Mouse (Mus musculus) ovary, postnatal 14 days (tissue): ENCODE measurements around the gene Il1rapl1.

Source experiments
- DNase-seq: peaks from one replicate; pipeline ENCODE4 v3.0.0; 2022; ENCODE audit warnings: low spot score

Il1rapl1 gene

GRCm38 (mm10) chrX:88115609-88116073 lies at the start of gene Il1rapl1:
Gene Il1rapl1 (minus strand): TSS chrX:88115645.
- no peak for DNase-seq

GRCm38 (mm10) chrX:88158037-88158436 lies 42.6 kb upstream of the Il1rapl1 start:
- no peak for DNase-seq

GRCm38 (mm10) chrX:88125612-88126011 lies 10.2 kb upstream of the Il1rapl1 start:
- no peak for DNase-seq

GRCm38 (mm10) chrX:88120070-88120469 lies 4.6 kb upstream of the Il1rapl1 start:
- DNase-seq = no peak

- DNase-seq = no peak
These were observed 2.4 kb upstream of the Il1rapl1 start for GRCm38 (mm10) chrX:88117858-88118257.

- no peak for DNase-seq
These were observed 881 bp upstream of the Il1rapl1 start for GRCm38 (mm10) chrX:88116326-88116725.

GRCm38 (mm10) chrX:88113561-88113960 lies 1.9 kb downstream of the Il1rapl1 start:
- DNase-seq = no peak

- DNase-seq = no peak
These were observed 3.2 kb downstream of the Il1rapl1 start for GRCm38 (mm10) chrX:88112254-88112653.

- no peak for DNase-seq
These were observed 5.7 kb downstream of the Il1rapl1 start for GRCm38 (mm10) chrX:88109733-88110132.

- DNase-seq = no peak
These were observed 21.4 kb downstream of the Il1rapl1 start for GRCm38 (mm10) chrX:88093936-88094569.

- DNase-seq = no peak
These were observed 25.6 kb downstream of the Il1rapl1 start for GRCm38 (mm10) chrX:88089873-88090272.

- DNase-seq = no peak
These were observed 42.6 kb downstream of the Il1rapl1 start for GRCm38 (mm10) chrX:88072741-88073419.

GRCm38 (mm10) chrX:88070368-88070767 lies 45.1 kb downstream of the Il1rapl1 start:
- no peak for DNase-seq

- no peak for DNase-seq
These were observed 71.9 kb downstream of the Il1rapl1 start for GRCm38 (mm10) chrX:88043556-88043955.

- no peak for DNase-seq
These were observed 76.5 kb downstream of the Il1rapl1 start for GRCm38 (mm10) chrX:88038984-88039383.

- no peak for DNase-seq
These were observed 218.3 kb downstream of the Il1rapl1 start for GRCm38 (mm10) chrX:87897172-87897571.

GRCm38 (mm10) chrX:87891916-87892315 lies 223.5 kb downstream of the Il1rapl1 start:
- DNase-seq = no peak

- no peak for DNase-seq
These were observed 261.3 kb downstream of the Il1rapl1 start for GRCm38 (mm10) chrX:87854107-87854506.

GRCm38 (mm10) chrX:87813884-87814283 lies 301.6 kb downstream of the Il1rapl1 start:
- no peak for DNase-seq

- no peak for DNase-seq
These were observed 307.7 kb downstream of the Il1rapl1 start for GRCm38 (mm10) chrX:87807717-87808116.

- no peak for DNase-seq
These were observed 322.4 kb downstream of the Il1rapl1 start for GRCm38 (mm10) chrX:87793011-87793410.

- DNase-seq = no peak
These were observed 404.9 kb downstream of the Il1rapl1 start for GRCm38 (mm10) chrX:87710589-87710988.

- no peak for DNase-seq
These were observed 451.6 kb downstream of the Il1rapl1 start for GRCm38 (mm10) chrX:87663856-87664255.

GRCm38 (mm10) chrX:87655644-87656043 lies 459.8 kb downstream of the Il1rapl1 start:
- DNase-seq = no peak
